Mouse (Mus musculus) ES-E14 (cell line): ENCODE measurements around the gene Atox1. TPM values are rescaled to one million over a fixed set of nuclear protein-coding genes. Genes with fewer than 3 reads are reported as not detected.

ENCODE experiments used
- DNase-seq: peaks from one replicate; pipeline ENCODE4 v3.0.0-alpha.2; 2013; ENCODE audit warnings: low read depth, low spot score
- H3K27ac ChIP-seq: 2 replicates; pipeline ENCODE4 v1.5.1; 2012; ENCODE audit warnings: low read depth, mild to moderate bottlenecking, low read length, moderate library complexity, mixed read lengths; ENCODE audit not compliant: poor library complexity, insufficient read depth, severe bottlenecking
- H3K36me3 ChIP-seq: 2 replicates; pipeline ENCODE4 v1.6.1; 2012; ENCODE audit warnings: mild to moderate bottlenecking, low read length, moderate library complexity, mixed read lengths; ENCODE audit not compliant: control insufficient read depth, poor library complexity, insufficient read depth, severe bottlenecking
- H3K4me1 ChIP-seq, 2 experiments: fragments of 150-350 bp in 1 of 2; sonication (generic) in 1 of 2; 2 replicates each; pipeline ENCODE4 v1.6.1; 2012; ENCODE audit warnings: low read length in 2 of 2, mild to moderate bottlenecking in 1 of 2, mixed read lengths in 1 of 2; ENCODE audit not compliant: control insufficient read depth in 2 of 2, insufficient read depth in 2 of 2, poor library complexity in 1 of 2
- H3K4me3 ChIP-seq, 2 experiments: fragments of 150-350 bp in 1 of 2; sonication (generic) in 1 of 2; 2 replicates each; pipeline ENCODE4 v1.5.1; 2012; ENCODE audit warnings: low read length in 2 of 2, low read depth in 1 of 2, mild to moderate bottlenecking in 1 of 2, mixed read lengths in 1 of 2; ENCODE audit not compliant: insufficient read depth in 1 of 2, poor library complexity in 1 of 2, severe bottlenecking in 1 of 2
- H3K9ac ChIP-seq: 2 replicates; pipeline ENCODE4 v1.6.1; 2012; ENCODE audit warnings: low read depth, mild to moderate bottlenecking, low read length, mixed read lengths; ENCODE audit not compliant: poor library complexity, insufficient read depth, severe bottlenecking
- H3K9me3 ChIP-seq: fragments of 150-350 bp; sonication (generic); 2 replicates; pipeline ENCODE4 v1.6.1; 2012; ENCODE audit warnings: low read depth, mild to moderate bottlenecking, low read length; ENCODE audit not compliant: control insufficient read depth, insufficient read depth
- CHD2 ChIP-seq: IDR thresholded peaks from 2 replicates; pipeline ENCODE4 v1.6.1; 2014; ENCODE audit warnings: mild to moderate bottlenecking, low read depth, low read length, inconsistent platforms
- HCFC1 ChIP-seq: IDR thresholded peaks from 2 replicates; pipeline ENCODE4 v1.6.1; 2012; ENCODE audit warnings: low read length, inconsistent platforms, borderline replicate concordance; ENCODE audit not compliant: insufficient read depth
- MAFK ChIP-seq: IDR thresholded peaks from 2 replicates; pipeline ENCODE4 v1.6.1; 2014; ENCODE audit warnings: mild to moderate bottlenecking, low read depth, low read length, inconsistent platforms; ENCODE audit not compliant: insufficient read depth
- ZC3H11A ChIP-seq: IDR thresholded peaks from 2 replicates; pipeline ENCODE4 v1.6.1; 2012; ENCODE audit warnings: low read depth, mild to moderate bottlenecking, inconsistent platforms, low read length, borderline replicate concordance
- ZNF384 ChIP-seq: IDR thresholded peaks from 2 replicates; pipeline ENCODE4 v1.6.1; 2012; ENCODE audit warnings: low read depth, low read length, inconsistent platforms
- in situ Hi-C, 2 experiments: fragments of 600-800 bp; cut with MboI; formaldehyde crosslinking; loops; one replicate each; pipeline ENCODE4 v1.15.1; 2025; ENCODE audit warnings: low sequenced_read_pairs in 2 of 2, inconsistent platforms in 1 of 2; ENCODE audit not compliant: unreplicated experiment in 2 of 2
- total RNA-seq: library from RNA; depleted of rRNA; stranded (reverse); fragments of 300-350 nt; gene quantifications from 2 replicates; pipeline ENCODE4 v1.2.3, GENCODE M21; 2012; rRNA removed

Gene Atox1
- 371 and 407 TPM in 2 replicates for total RNA-seq

- peak within 1 kb of the TSS; percentile 85 to 99 for H3K4me3 ChIP-seq
- no peaks in the 10 kb centered on the region; the same call in 1 of the 2 replicates for H3K36me3 ChIP-seq
- peaks cover 0 to 8% of the 10 kb centered on the region in 2 experiments; a peak in 3 of 4 replicates for H3K4me1 ChIP-seq
- no peaks in the 10 kb centered on the region for H3K9me3 ChIP-seq
- peak within 1 kb of the TSS; percentile 75 for H3K9ac ChIP-seq
- in situ Hi-C loops, result no loop called here
- no peak within 1 kb of the TSS; the same call in 1 of the 2 replicates for H3K27ac ChIP-seq
- DNase-seq, result peak; percentile 96
- TF ChIP-seq MAFK (no peak), HCFC1 (no peak), ZNF384 (no peak), ZC3H11A (no peak), CHD2 (no peak; the same call in 1 of the 2 replicates)
Measured at GRCm38 (mm10) chr11:55461019-55461645, at the start of gene Atox1. Gene Atox1 (minus strand): TSS chr11:55461239.

DNA sequence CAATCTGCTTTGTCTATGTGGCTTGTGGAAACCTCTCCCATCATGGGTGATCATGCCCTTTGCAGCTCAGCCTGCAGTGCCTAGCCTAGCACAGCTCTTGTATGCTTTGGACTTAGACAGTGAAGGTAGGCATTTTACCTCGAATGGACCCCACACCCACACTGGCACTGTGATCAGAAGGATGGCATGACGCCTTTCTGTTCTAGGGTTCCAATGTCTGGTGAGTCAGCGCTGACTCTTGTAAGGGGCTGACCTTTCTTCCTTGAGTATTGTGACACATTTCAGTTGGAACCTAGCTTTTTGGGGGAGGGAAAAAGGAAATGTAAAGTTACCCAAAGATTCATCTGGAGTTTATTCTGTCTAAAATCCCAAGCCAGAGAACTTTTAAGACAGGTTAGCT is 44.4 kb upstream of the Atox1 start:
- Histone ChIP-seq H3K36me3 (peaks cover 11% of the 10 kb centered on the region), H3K4me1 (no peaks in the 10 kb centered on the region; a peak in 1 of 4 replicates), H3K27ac (no peak overlapping the region), H3K4me3 (no peak overlapping the region), H3K9me3 (no peaks in the 10 kb centered on the region), H3K9ac (no peak overlapping the region)
- in situ Hi-C loops, result no loop called here
- no peak for DNase-seq
- TF ChIP-seq MAFK (no peak), HCFC1 (no peak)

GRCm38 (mm10) chr11:55502886-55503285 is 41.8 kb upstream of the Atox1 start:
- peaks cover 30% of the 10 kb centered on the region for H3K36me3 ChIP-seq
- H3K9me3 ChIP-seq, result no peaks in the 10 kb centered on the region
- no peak overlapping the region for H3K27ac ChIP-seq
- in situ Hi-C loops, result no loop called here
- no peak overlapping the region for H3K9ac ChIP-seq
- no peaks in the 10 kb centered on the region; a peak in 1 of 4 replicates for H3K4me1 ChIP-seq
- H3K4me3 ChIP-seq, result no peak overlapping the region
- DNase-seq, result no peak
- no peak for TF ChIP-seq ZC3H11A
- TF ChIP-seq HCFC1, result no peak
- TF ChIP-seq MAFK, result no peak
- TF ChIP-seq ZNF384, result no peak
- TF ChIP-seq CHD2, result no peak

GRCm38 (mm10) chr11:55501955-55502531 is 41.0 kb upstream of the Atox1 start:
- no peaks in the 10 kb centered on the region; a peak in 1 of 4 replicates for H3K4me1 ChIP-seq
- H3K27ac ChIP-seq, result no peak overlapping the region
- H3K36me3 ChIP-seq, result peaks cover 36% of the 10 kb centered on the region
- in situ Hi-C loops, result no loop called here
- H3K9me3 ChIP-seq, result no peaks in the 10 kb centered on the region
- DNase-seq, result no peak
- no peak overlapping the region for H3K9ac ChIP-seq
- no peak overlapping the region for H3K4me3 ChIP-seq
- TF ChIP-seq ZNF384 (no peak), ZC3H11A (no peak)
